Mouse (Mus musculus): ENCODE data around the gene A930033H14Rik. TPM values are rescaled to one million over a fixed set of nuclear protein-coding genes. Genes with fewer than 3 reads are reported as not detected.
A peak's percentile ranks its signal among the peaks of the same experiment; 100 is the strongest.

Gene A930033H14Rik
- polyA plus RNA-seq, 1 experiment: 1.9 TPM

GRCm38 (mm10) chr10:69220296-69220695, 7.4 kb upstream of the A930033H14Rik start:
- H3K4me2 ChIP-seq (ENCODE audit: low read depth): no peak overlapping the region
- H3K36me3 ChIP-seq (ENCODE audit: control insufficient read depth, insufficient read depth): peaks cover 21% of the 10 kb centered on the region
- peak in 1 of 3 experiments; percentile 11 for TF ChIP-seq MYOD1 (IDR thresholded peaks at IDR 0.05; ENCODE audit: control insufficient read depth in 1 of 3, insufficient read length in 2 of 3, low read depth in 2 of 3)
- no peak for TF ChIP-seq SRF (IDR thresholded peaks at IDR 0.05; ENCODE audit: control insufficient read depth, insufficient read length, low read depth)
- H3K27me3 ChIP-seq (ENCODE audit: control insufficient read depth, insufficient read depth, insufficient read length): no peaks in the 10 kb centered on the region
- no peaks in the 10 kb centered on the region for H3K79me2 ChIP-seq (ENCODE audit: control insufficient read depth, insufficient read depth)
- H3K4me3 ChIP-seq: no peak overlapping the region
- H3ac ChIP-seq (ENCODE audit: control insufficient read depth, insufficient read length): no peak overlapping the region

- peaks cover 21% of the 10 kb centered on the region for H3K36me3 ChIP-seq (ENCODE audit: control insufficient read depth, insufficient read depth)
Measured at GRCm38 (mm10) chr10:69219289-69219626, 6.4 kb upstream of the A930033H14Rik start.

GRCm38 (mm10) chr10:69218458-69219288, 5.8 kb upstream of the A930033H14Rik start:
- Histone ChIP-seq H3K36me3 (ENCODE audit: control insufficient read depth, insufficient read depth) (peaks cover 21% of the 10 kb centered on the region), H3ac (ENCODE audit: control insufficient read depth, insufficient read length) (no peak overlapping the region), H3K27me3 (ENCODE audit: control insufficient read depth, insufficient read depth, insufficient read length) (no peaks in the 10 kb centered on the region), H3K79me2 (ENCODE audit: control insufficient read depth, insufficient read depth) (no peaks in the 10 kb centered on the region), H3K4me3 (no peak overlapping the region), H3K4me2 (ENCODE audit: low read depth) (no peak overlapping the region)
- TF ChIP-seq MAX (IDR thresholded peaks at IDR 0.05; ENCODE audit: low read depth): no peak
- TF ChIP-seq TCF12 (IDR thresholded peaks at IDR 0.05; ENCODE audit: insufficient read depth, poor library complexity, severe bottlenecking): no peak
- no peak for TF ChIP-seq CEBPB (IDR thresholded peaks at IDR 0.05; ENCODE audit: insufficient read depth, poor library complexity, severe bottlenecking)
- no peak for TF ChIP-seq MYOG (IDR thresholded peaks at IDR 0.05; ENCODE audit: control insufficient read depth in 1 of 3, insufficient read depth in 1 of 3, insufficient read length in 2 of 3, low read depth in 2 of 3)
- TF ChIP-seq POLR2AphosphoS2 (IDR thresholded peaks at IDR 0.05; ENCODE audit: insufficient read length, low read depth): no peak
- TF ChIP-seq SRF (IDR thresholded peaks at IDR 0.05; ENCODE audit: control insufficient read depth, insufficient read length, low read depth): no peak
- no peak for TF ChIP-seq MYOD1 (IDR thresholded peaks at IDR 0.05; ENCODE audit: control insufficient read depth in 1 of 3, insufficient read length in 2 of 3, low read depth in 2 of 3)
- TF ChIP-seq REST (IDR thresholded peaks at IDR 0.05; ENCODE audit: insufficient read depth, insufficient read length): no peak
- no peak for TF ChIP-seq TCF3 (IDR thresholded peaks at IDR 0.05; ENCODE audit: insufficient read length, low read depth)
- no peak for TF ChIP-seq POLR2A (IDR thresholded peaks at IDR 0.05; ENCODE audit: insufficient read length, low read depth)

More at GRCm38 (mm10) chr10:69219289-69219626, 6.4 kb upstream of the A930033H14Rik start:
- no peak overlapping the region for H3K4me2 ChIP-seq (ENCODE audit: low read depth)
- H3ac ChIP-seq (ENCODE audit: control insufficient read depth, insufficient read length): no peak overlapping the region
- TF ChIP-seq E2F4 (IDR thresholded peaks at IDR 0.05; ENCODE audit: insufficient read depth) (no peak), REST (IDR thresholded peaks at IDR 0.05; ENCODE audit: insufficient read depth, insufficient read length) (no peak), CEBPB (IDR thresholded peaks at IDR 0.05; ENCODE audit: insufficient read depth, poor library complexity, severe bottlenecking) (no peak), POLR2A (IDR thresholded peaks at IDR 0.05; ENCODE audit: insufficient read length, low read depth) (no peak), MYOD1 (IDR thresholded peaks at IDR 0.05; ENCODE audit: control insufficient read depth in 1 of 3, insufficient read length in 2 of 3, low read depth in 2 of 3) (no peak), MAX (IDR thresholded peaks at IDR 0.05; ENCODE audit: low read depth) (no peak)
- no peaks in the 10 kb centered on the region for H3K79me2 ChIP-seq (ENCODE audit: control insufficient read depth, insufficient read depth)
- H3K4me3 ChIP-seq: no peak overlapping the region
- H3K27me3 ChIP-seq (ENCODE audit: control insufficient read depth, insufficient read depth, insufficient read length): no peaks in the 10 kb centered on the region

GRCm38 (mm10) chr10:69217127-69217690, 4.3 kb upstream of the A930033H14Rik start:
- no peaks in the 10 kb centered on the region for H3K27me3 ChIP-seq (ENCODE audit: control insufficient read depth, insufficient read depth, insufficient read length)
- H3ac ChIP-seq (ENCODE audit: control insufficient read depth, insufficient read length): no peak overlapping the region
- no peak overlapping the region for H3K4me2 ChIP-seq (ENCODE audit: low read depth)
- no peak overlapping the region for H3K4me3 ChIP-seq
- H3K79me2 ChIP-seq (ENCODE audit: control insufficient read depth, insufficient read depth): no peaks in the 10 kb centered on the region
- TF ChIP-seq CEBPB (IDR thresholded peaks at IDR 0.05; ENCODE audit: insufficient read depth, poor library complexity, severe bottlenecking): no peak
- TF ChIP-seq MYOG (IDR thresholded peaks at IDR 0.05; ENCODE audit: control insufficient read depth in 1 of 3, insufficient read depth in 1 of 3, insufficient read length in 2 of 3, low read depth in 2 of 3): no peak
- TF ChIP-seq TCF12 (IDR thresholded peaks at IDR 0.05; ENCODE audit: insufficient read depth, poor library complexity, severe bottlenecking): no peak
- TF ChIP-seq USF1 (IDR thresholded peaks at IDR 0.05; ENCODE audit: low read depth): no peak
- TF ChIP-seq E2F4 (IDR thresholded peaks at IDR 0.05; ENCODE audit: insufficient read depth): no peak
- no peak for TF ChIP-seq MAX (IDR thresholded peaks at IDR 0.05; ENCODE audit: low read depth)
- TF ChIP-seq MYOD1 (IDR thresholded peaks at IDR 0.05; ENCODE audit: control insufficient read depth in 1 of 3, insufficient read length in 2 of 3, low read depth in 2 of 3): no peak
- no peak for TF ChIP-seq TCF3 (IDR thresholded peaks at IDR 0.05; ENCODE audit: insufficient read length, low read depth)
- TF ChIP-seq POLR2AphosphoS2 (IDR thresholded peaks at IDR 0.05; ENCODE audit: insufficient read length, low read depth): no peak
- TF ChIP-seq SRF (IDR thresholded peaks at IDR 0.05; ENCODE audit: control insufficient read depth, insufficient read length, low read depth): no peak
- peaks cover 21% of the 10 kb centered on the region for H3K36me3 ChIP-seq (ENCODE audit: control insufficient read depth, insufficient read depth)

GRCm38 (mm10) chr10:69213986-69214385, 1.1 kb upstream of the A930033H14Rik start:
- peak overlapping the region; percentile 65 for H3K4me3 ChIP-seq
- H3ac ChIP-seq (ENCODE audit: control insufficient read depth, insufficient read length): peak overlapping the region; percentile 57
- peaks cover 15% of the 10 kb centered on the region for H3K79me2 ChIP-seq (ENCODE audit: control insufficient read depth, insufficient read depth)
- TF ChIP-seq REST (IDR thresholded peaks at IDR 0.05; ENCODE audit: insufficient read depth, insufficient read length) (no peak), SRF (IDR thresholded peaks at IDR 0.05; ENCODE audit: control insufficient read depth, insufficient read length, low read depth) (no peak), POLR2A (IDR thresholded peaks at IDR 0.05; ENCODE audit: insufficient read length, low read depth) (no peak), CEBPB (IDR thresholded peaks at IDR 0.05; ENCODE audit: insufficient read depth, poor library complexity, severe bottlenecking) (no peak), MAX (IDR thresholded peaks at IDR 0.05; ENCODE audit: low read depth) (no peak)
- peaks cover 21% of the 10 kb centered on the region for H3K36me3 ChIP-seq (ENCODE audit: control insufficient read depth, insufficient read depth)
- H3K27me3 ChIP-seq (ENCODE audit: control insufficient read depth, insufficient read depth, insufficient read length): no peaks in the 10 kb centered on the region
- H3K4me2 ChIP-seq (ENCODE audit: low read depth): peak overlapping the region; percentile 67

Measured in myocyte (in vitro differentiated cells).